Mouse (Mus musculus) kidney, adult 2 months (tissue): Measurements from ENCODE around the gene Opa3.

Source experiments
- CTCF ChIP-seq: fragments of 200-500 bp; conservative IDR thresholded peaks from 2 replicates; pipeline ENCODE4 v1.5.1; 2011; ENCODE audit warnings: low read depth, mild to moderate bottlenecking, control low read depth, low read length, moderate library complexity, mixed read lengths; ENCODE audit not compliant: insufficient read depth, insufficient read length
- POLR2A ChIP-seq: fragments of 200-500 bp; IDR thresholded peaks from one replicate; pipeline ENCODE4 v1.6.1; 2011; ENCODE audit warnings: low read depth, low read length, control low read depth

DNA sequence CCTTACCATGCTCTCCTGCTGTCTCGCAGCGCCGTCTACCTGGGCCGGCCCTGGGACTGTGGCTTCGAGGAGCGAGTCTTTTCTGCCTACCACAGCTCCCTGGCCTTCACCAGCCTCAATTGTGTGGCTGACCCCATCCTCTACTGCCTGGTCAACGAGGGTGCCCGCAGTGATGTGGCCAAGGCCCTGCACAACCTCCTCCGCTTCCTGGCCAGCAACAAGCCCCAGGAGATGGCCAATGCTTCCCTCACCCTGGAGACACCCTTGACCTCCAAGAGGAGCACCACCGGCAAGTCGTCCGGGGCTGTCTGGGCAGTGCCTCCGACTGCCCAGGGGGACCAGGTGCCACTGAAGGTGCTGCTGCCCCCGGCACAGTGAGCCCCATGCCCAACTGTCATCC, 5.3 kb upstream of the Opa3 start:
- no peak for TF ChIP-seq POLR2A
- TF ChIP-seq CTCF, result no peak
